Mouse (Mus musculus) hindbrain, embryonic 14.5 days (tissue): Measurements from ENCODE around the gene Dnaic2. TPM values are rescaled to one million over a fixed set of nuclear protein-coding genes. Genes with fewer than 3 reads are reported as not detected.

Source experiments
- ATAC-seq: fragments of 200-750 bp; cut with Nextera tagmentation; 2 replicates; pipeline ENCODE4 v1.8.0; 2017; ENCODE audit warnings: moderate number of reproducible peaks, mild to moderate bottlenecking, moderate TSS enrichment, moderate library complexity; ENCODE audit not compliant: low FRiP score
- DNase-seq: peaks from one replicate; pipeline ENCODE4 v3.0.0-alpha.2; 2015; ENCODE audit warnings: low spot score
- H3K27ac ChIP-seq: fragments of 300-500 bp; sonication (generic); 2 replicates; pipeline ENCODE4 v1.5.1; 2014; ENCODE audit warnings: mild to moderate bottlenecking, moderate library complexity
- H3K27me3 ChIP-seq: fragments of 300-500 bp; sonication (generic); 2 replicates; pipeline ENCODE4 v1.6.1; 2014; ENCODE audit warnings: mild to moderate bottlenecking, low read length, mixed read lengths; ENCODE audit not compliant: control insufficient read depth, insufficient read depth
- H3K36me3 ChIP-seq: fragments of 300-500 bp; sonication (generic); replicated peaks from 2 replicates; pipeline ENCODE4 v1.6.1; 2014; ENCODE audit not compliant: control insufficient read depth, insufficient read depth
- H3K4me1 ChIP-seq: fragments of 300-500 bp; sonication (generic); replicated peaks from 2 replicates; pipeline ENCODE4 v1.6.1; 2014; ENCODE audit warnings: antibody characterized with exemption, low read length, mixed read lengths; ENCODE audit not compliant: control insufficient read depth, insufficient read depth
- H3K4me2 ChIP-seq: fragments of 300-500 bp; sonication (generic); replicated peaks from 2 replicates; pipeline ENCODE4 v1.6.1; 2014; ENCODE audit warnings: mild to moderate bottlenecking, moderate library complexity
- H3K4me3 ChIP-seq: fragments of 300-500 bp; sonication (generic); replicated peaks from 2 replicates; pipeline ENCODE4 v1.5.1; 2014; ENCODE audit warnings: mild to moderate bottlenecking, low read length
- H3K9ac ChIP-seq: fragments of 300-500 bp; sonication (generic); 2 replicates; pipeline ENCODE4 v1.6.1; 2014
- H3K9me3 ChIP-seq: fragments of 300-500 bp; sonication (generic); 2 replicates; pipeline ENCODE4 v1.6.1; 2016; ENCODE audit warnings: low read length; ENCODE audit not compliant: control insufficient read depth
- WGBS: fragments of 180-500 bp; shearing (Covaris S2); extraction: QIAGEN DNeasy Blood & Tissue Kit; methylation state at CpG from one replicate; pipeline ENCODE4 v1.1.7; 2014; 5-methylcytosine and 5-hydroxymethylcytosine counted together
- polyA plus RNA-seq: library from polyadenylated mRNA; unstranded; fragments of >200 nt; fragmentation: Nextera tagmentation; extraction: Ambion mirVana; gene quantifications from 2 replicates; pipeline ENCODE4 v1.2.1, GENCODE M21; 2014

The Dnaic2 gene
- polyA plus RNA-seq: 1.9 and 2.5 TPM in 2 replicates

DNA sequence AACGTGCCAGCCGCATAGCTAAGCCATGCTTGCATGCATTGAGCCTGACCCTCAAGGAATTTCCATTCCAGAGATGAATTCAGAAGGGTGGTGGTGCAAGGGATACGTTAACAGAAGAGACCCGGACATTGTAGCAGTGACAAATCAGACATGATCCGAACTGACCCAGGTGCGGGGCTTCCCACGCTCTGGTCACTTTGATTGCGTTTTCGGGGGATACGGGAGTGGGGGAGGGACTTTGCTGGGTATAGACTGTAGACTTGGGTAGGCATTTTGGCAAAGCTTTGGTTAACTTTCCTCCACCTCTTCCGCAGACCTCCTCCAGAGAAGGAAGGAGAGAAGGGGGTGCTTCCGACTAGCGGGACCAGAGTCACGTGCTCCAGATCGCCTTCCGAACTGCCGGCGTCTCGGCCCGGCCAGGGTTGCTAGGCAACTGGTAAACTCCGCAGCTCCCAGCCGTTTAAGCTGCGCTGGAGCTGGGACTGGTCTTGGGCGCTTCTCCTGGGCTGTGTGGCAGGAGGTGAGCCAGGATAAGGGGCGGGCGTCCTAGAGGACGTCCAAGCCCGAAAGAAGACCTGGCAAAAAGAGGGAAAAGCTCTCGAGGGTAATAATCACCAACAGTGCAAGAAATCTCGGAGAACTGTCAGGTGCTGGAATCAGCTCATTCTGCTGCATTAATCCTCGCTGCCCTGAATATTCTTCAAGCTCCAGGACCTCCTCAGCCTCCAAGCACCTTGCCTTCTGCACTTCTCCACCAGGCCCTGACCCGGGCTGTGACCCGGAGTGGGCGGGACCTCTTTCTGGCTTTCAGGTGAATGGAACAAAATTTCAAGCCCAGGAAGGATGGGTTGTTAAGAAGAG lies at the start of gene Dnaic2:
Dnaic2 (plus strand) TSS at position 444 of the 861 bp plus-strand sequence.
- H3K27me3 ChIP-seq: no peaks in the 10 kb centered on the region
- H3K36me3 ChIP-seq: no peaks in the 10 kb centered on the region
- peaks cover 12% of the 10 kb centered on the region for H3K4me1 ChIP-seq
- H3K27ac ChIP-seq: peak within 1 kb of the TSS; percentile 7; the same call in 1 of the 2 replicates
- 0 out of 2 replicates have a peak, but pooled peaks cover 3% of the 10 kb centered on the region for H3K9me3 ChIP-seq
- H3K9ac ChIP-seq: peak within 1 kb of the TSS; percentile 48
- peak within 1 kb of the TSS; percentile 29 for H3K4me3 ChIP-seq
- DNase-seq (peak; percentile 72), ATAC-seq (peak; percentile 88)
- peak within 1 kb of the TSS; percentile 67 for H3K4me2 ChIP-seq
- WGBS: 8% methylated on average over 34 of the region's 34 CpGs

DNA sequence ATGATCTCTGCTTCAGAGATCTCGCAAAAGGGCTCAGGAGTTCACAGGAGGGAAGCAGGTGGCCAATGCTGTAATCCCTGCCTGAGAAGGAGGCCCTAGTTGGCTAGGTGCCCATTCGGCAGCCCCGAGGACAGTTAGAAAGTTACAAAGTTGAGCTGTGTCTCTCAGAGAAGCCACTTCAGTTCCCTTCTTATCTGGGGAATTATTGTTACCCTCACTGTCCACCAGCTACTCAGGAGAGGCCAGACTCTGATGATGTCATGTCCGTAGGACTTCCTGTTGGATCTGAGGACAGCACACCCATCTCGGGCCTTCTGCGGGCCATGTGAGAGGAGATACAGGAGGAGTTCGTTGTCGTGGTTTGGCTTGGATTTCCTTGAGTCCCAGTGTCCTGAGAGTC lies 47.6 kb upstream of the Dnaic2 start:
- 74% methylated on average over 8 of the region's 8 CpGs for WGBS
- DNase-seq (no peak), ATAC-seq (no peak)
- H3K27ac ChIP-seq: no peak overlapping the region
- H3K4me3 ChIP-seq: no peak overlapping the region
- no peaks in the 10 kb centered on the region for H3K9me3 ChIP-seq
- no peaks in the 10 kb centered on the region for H3K36me3 ChIP-seq
- peaks cover 9% of the 10 kb centered on the region; the same call in 1 of the 2 replicates for H3K27me3 ChIP-seq
- H3K4me2 ChIP-seq: no peak overlapping the region
- no peak overlapping the region for H3K9ac ChIP-seq
- H3K4me1 ChIP-seq: peaks cover 23% of the 10 kb centered on the region

DNA sequence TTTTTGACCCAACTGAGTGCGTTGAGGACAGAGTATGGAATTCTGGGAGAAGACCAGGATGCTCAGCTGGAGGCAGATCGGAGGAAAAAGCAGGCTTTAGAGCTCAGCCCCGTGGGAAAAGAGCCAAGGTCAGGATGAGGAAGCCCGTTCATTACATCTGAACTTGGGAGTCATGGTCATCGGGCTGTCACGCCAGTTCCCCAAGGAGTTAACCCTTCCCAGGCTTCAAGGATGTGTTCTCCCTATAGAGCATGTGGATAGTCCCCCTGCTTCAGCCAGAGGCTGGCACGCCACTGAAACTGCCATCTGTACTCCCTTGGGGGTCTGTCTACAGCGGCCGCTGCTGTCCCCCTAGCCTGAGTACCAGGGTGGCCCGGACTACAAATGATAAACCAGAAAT lies 46.9 kb upstream of the Dnaic2 start:
- Histone ChIP-seq H3K4me1 (peaks cover 19% of the 10 kb centered on the region), H3K27me3 (peaks cover 9% of the 10 kb centered on the region; the same call in 1 of the 2 replicates), H3K4me2 (no peak overlapping the region), H3K36me3 (no peaks in the 10 kb centered on the region), H3K27ac (no peak overlapping the region), H3K9ac (no peak overlapping the region), H3K9me3 (no peaks in the 10 kb centered on the region), H3K4me3 (no peak overlapping the region)
- DNase-seq (no peak), ATAC-seq (no peak)
- WGBS: 50% methylated on average over 10 of the region's 10 CpGs

DNA sequence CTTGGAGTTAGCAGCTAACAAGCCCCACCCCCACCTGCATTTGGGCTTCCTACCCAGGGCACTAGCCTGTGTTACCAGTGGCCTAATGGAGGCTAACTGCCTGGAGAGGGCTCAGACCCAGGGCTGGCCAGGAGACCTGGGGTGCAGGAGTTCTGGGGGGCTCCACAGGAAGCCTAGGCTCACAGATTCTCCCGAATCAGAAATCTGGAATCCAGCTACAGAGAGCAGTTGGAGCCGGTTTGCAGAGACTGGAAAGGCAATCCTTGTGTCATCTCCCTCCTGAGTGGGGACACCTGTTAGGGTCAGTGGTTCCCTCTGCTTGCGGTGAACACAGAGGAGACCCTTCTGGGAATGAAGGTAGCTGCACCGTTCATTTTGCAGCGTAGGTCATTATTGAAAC lies 46.2 kb upstream of the Dnaic2 start:
- Histone ChIP-seq H3K9me3 (no peaks in the 10 kb centered on the region), H3K4me3 (no peak overlapping the region), H3K36me3 (no peaks in the 10 kb centered on the region), H3K4me2 (no peak overlapping the region), H3K9ac (no peak overlapping the region), H3K27ac (no peak overlapping the region), H3K27me3 (peaks cover 7% of the 10 kb centered on the region; the same call in 1 of the 2 replicates), H3K4me1 (peaks cover 11% of the 10 kb centered on the region)
- ATAC-seq (no peak), DNase-seq (no peak)
- 56% methylated on average over 5 of the region's 5 CpGs for WGBS

- DNase-seq (no peak), ATAC-seq (no peak)
- H3K4me1 ChIP-seq: peaks cover 11% of the 10 kb centered on the region
- H3K9me3 ChIP-seq: no peaks in the 10 kb centered on the region
- no peaks in the 10 kb centered on the region for H3K36me3 ChIP-seq
- no peak overlapping the region for H3K9ac ChIP-seq
- no peak overlapping the region for H3K27ac ChIP-seq
- no peaks in the 10 kb centered on the region for H3K27me3 ChIP-seq
- H3K4me3 ChIP-seq: no peak overlapping the region
- WGBS: 94% methylated on average over 13 of the region's 13 CpGs
- no peak overlapping the region for H3K4me2 ChIP-seq
Observed at GRCm38 (mm10) chr11:114682321-114682900, 44.8 kb upstream of the Dnaic2 start.

- no peak overlapping the region for H3K27ac ChIP-seq
- H3K9ac ChIP-seq: no peak overlapping the region
- no peaks in the 10 kb centered on the region for H3K36me3 ChIP-seq
- no peaks in the 10 kb centered on the region for H3K9me3 ChIP-seq
- H3K4me1 ChIP-seq: peaks cover 11% of the 10 kb centered on the region
- WGBS: 81% methylated on average over 10 of the region's 10 CpGs
- no peak overlapping the region for H3K4me2 ChIP-seq
- H3K27me3 ChIP-seq: no peaks in the 10 kb centered on the region
- DNase-seq (no peak), ATAC-seq (no peak)
- H3K4me3 ChIP-seq: no peak overlapping the region
Observed at GRCm38 (mm10) chr11:114683029-114683721, 44.0 kb upstream of the Dnaic2 start.

- 0 out of 2 replicates have a peak, but pooled peaks have one; percentile 9 for ATAC-seq
- H3K4me3 ChIP-seq: no peak overlapping the region
- no peak for DNase-seq
- no peak overlapping the region for H3K27ac ChIP-seq
- H3K4me2 ChIP-seq: no peak overlapping the region
- H3K27me3 ChIP-seq: no peaks in the 10 kb centered on the region
- H3K9ac ChIP-seq: no peak overlapping the region
- H3K4me1 ChIP-seq: peaks cover 11% of the 10 kb centered on the region
- WGBS: 76% methylated on average over 20 of the region's 20 CpGs
- no peaks in the 10 kb centered on the region for H3K36me3 ChIP-seq
- no peaks in the 10 kb centered on the region for H3K9me3 ChIP-seq
Observed at GRCm38 (mm10) chr11:114683722-114684621, 43.2 kb upstream of the Dnaic2 start.

- Histone ChIP-seq H3K4me3 (no peak overlapping the region), H3K9ac (no peak overlapping the region)
- WGBS: 71% methylated on average over 14 of the region's 14 CpGs
Observed at GRCm38 (mm10) chr11:114684627-114685373, 42.4 kb upstream of the Dnaic2 start.

More at GRCm38 (mm10) chr11:114684627-114685373, 42.4 kb upstream of the Dnaic2 start:
- DNase-seq (no peak), ATAC-seq (peak; percentile 28; the same call in 1 of the 2 replicates)
- Histone ChIP-seq H3K4me1 (peaks cover 5% of the 10 kb centered on the region), H3K27ac (no peak overlapping the region), H3K9me3 (no peaks in the 10 kb centered on the region), H3K4me2 (no peak overlapping the region), H3K27me3 (no peaks in the 10 kb centered on the region), H3K36me3 (no peaks in the 10 kb centered on the region)
